Mouse (Mus musculus) small intestine, adult 2 months (tissue): Measurements from ENCODE around the gene Vps13d. TPM values are rescaled to one million over a fixed set of nuclear protein-coding genes. Genes with fewer than 3 reads are reported as not detected.

Source experiments
- H3K27ac ChIP-seq: fragments of 200-500 bp; 2 replicates; pipeline ENCODE4 v1.5.1; 2012; ENCODE audit warnings: low read depth, low read length, control low read depth, inconsistent platforms; ENCODE audit not compliant: insufficient read depth
- H3K27me3 ChIP-seq: fragments of 200-500 bp; 2 replicates; pipeline ENCODE4 v1.6.1; 2012; ENCODE audit warnings: mild to moderate bottlenecking, moderate library complexity, low read length, inconsistent platforms; ENCODE audit not compliant: control insufficient read depth, insufficient read depth
- H3K36me3 ChIP-seq: fragments of 200-500 bp; 2 replicates; pipeline ENCODE4 v1.6.1; 2012; ENCODE audit warnings: mild to moderate bottlenecking, low read length, control low read depth, inconsistent platforms; ENCODE audit not compliant: control insufficient read depth, insufficient read depth
- H3K4me1 ChIP-seq: fragments of 200-500 bp; 2 replicates; pipeline ENCODE4 v1.6.1; 2012; ENCODE audit warnings: low read length, inconsistent platforms, mixed read lengths; ENCODE audit not compliant: control insufficient read depth, insufficient read depth, insufficient read length
- H3K4me3 ChIP-seq: fragments of 200-500 bp; 2 replicates; pipeline ENCODE4 v1.5.1; 2012; ENCODE audit warnings: low read depth, mild to moderate bottlenecking, control low read depth, inconsistent platforms, low read length, moderate library complexity
- CTCF ChIP-seq: fragments of 200-500 bp; IDR thresholded peaks from 2 replicates; pipeline ENCODE4 v1.5.1; 2012; ENCODE audit warnings: low read depth, mild to moderate bottlenecking, control low read depth, inconsistent platforms, low read length, moderate library complexity, mixed read lengths; ENCODE audit not compliant: insufficient replicate concordance, insufficient read length; ENCODE audit errors: extremely low read depth
- POLR2A ChIP-seq: fragments of 200-500 bp; IDR thresholded peaks from 2 replicates; pipeline ENCODE4 v1.6.1; 2012; ENCODE audit warnings: low read depth, mild to moderate bottlenecking, control low read depth, inconsistent platforms, low read length, moderate library complexity
- WGBS: fragments of 180-500 bp; shearing (Covaris S2); methylation state at CpG from one replicate; pipeline ENCODE4 v1.1.7; 2018; 5-methylcytosine and 5-hydroxymethylcytosine counted together
- polyA plus RNA-seq: library from polyadenylated mRNA; depleted of rRNA; stranded (reverse); fragments of >200 nt; gene quantifications from 2 replicates; pipeline ENCODE4 v1.2.3, GENCODE M21; 2012

Gene Vps13d
- polyA plus RNA-seq, 1 experiment: 11.9 TPM

DNA sequence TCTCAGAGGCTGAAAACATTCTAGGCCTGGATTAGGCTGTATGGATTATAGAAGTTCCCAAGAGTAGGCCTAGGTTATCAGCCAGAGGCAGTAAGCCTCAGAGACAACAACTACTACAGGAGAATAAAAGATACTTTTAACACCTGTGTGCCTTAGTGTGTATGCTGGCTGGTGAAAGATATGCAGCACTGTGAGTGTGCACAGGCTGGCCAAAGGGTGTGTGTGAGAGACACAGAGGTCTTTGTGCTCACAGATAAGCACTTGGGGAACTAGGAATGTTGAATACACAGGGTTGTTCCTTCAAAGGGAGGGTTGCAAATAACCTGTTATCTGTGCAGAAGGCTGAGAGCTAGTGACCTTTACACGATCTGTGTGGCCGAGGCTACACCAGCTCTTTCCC, 115.5 kb downstream of the Vps13d start:
- H3K27me3 ChIP-seq: no peaks in the 10 kb centered on the region
- peaks cover 73% of the 10 kb centered on the region for H3K36me3 ChIP-seq
- peak overlapping the region; percentile 53 for H3K27ac ChIP-seq
- H3K4me1 ChIP-seq: no peaks in the 10 kb centered on the region; the same call in 1 of the 2 replicates
- TF ChIP-seq POLR2A (no peak), CTCF (no peak)
- H3K4me3 ChIP-seq: no peak overlapping the region
- WGBS: 27% methylated on average over 2 of the region's 2 CpGs

DNA sequence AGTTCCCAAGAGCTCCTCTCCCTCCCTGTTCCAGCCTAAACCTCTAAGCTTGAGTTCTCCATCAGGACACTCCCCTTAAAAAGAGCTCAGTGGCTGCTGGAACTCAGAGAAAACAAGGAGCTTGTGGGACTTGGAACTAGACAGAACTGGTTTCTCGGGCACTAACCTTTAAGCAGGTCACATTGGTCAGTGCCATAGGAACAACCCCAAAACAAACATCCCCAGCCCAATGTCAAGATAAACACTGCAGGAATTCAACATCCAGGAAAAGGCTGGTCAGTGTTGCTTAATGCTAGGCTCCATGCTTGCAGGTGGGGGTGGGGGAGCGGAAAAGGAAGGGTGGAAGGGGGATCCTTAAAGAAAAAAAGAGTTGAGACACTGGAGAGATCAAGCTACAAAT, 120.5 kb downstream of the Vps13d start:
- Histone ChIP-seq H3K4me1 (no peaks in the 10 kb centered on the region), H3K4me3 (no peak overlapping the region), H3K36me3 (peaks cover 74% of the 10 kb centered on the region), H3K27me3 (no peaks in the 10 kb centered on the region), H3K27ac (no peak overlapping the region)
- no peak for TF ChIP-seq CTCF
- TF ChIP-seq POLR2A: no peak
- WGBS: 60% methylated on average over 2 of the region's 2 CpGs

DNA sequence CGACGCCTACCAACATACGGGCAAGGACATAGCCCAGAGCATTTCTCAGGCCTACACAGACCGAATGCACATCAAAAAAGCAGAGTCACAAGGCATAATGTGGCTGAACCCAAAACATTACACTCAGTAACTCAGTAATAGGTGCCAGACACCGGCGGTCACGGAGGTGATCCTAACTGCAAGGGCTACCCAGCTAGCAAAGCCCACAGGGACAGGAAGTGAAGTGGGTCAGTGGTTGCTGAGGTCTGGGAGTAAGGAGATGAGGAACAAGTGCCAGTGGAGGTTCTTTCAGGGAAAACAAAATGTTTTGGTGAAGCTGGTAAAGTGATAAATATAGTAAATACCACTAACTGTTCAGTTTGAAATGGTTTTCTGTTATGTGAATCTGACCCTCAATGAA, 121.1 kb downstream of the Vps13d start:
- 92% methylated on average over 7 of the region's 7 CpGs for WGBS
- peaks cover 77% of the 10 kb centered on the region for H3K36me3 ChIP-seq
- no peak for TF ChIP-seq CTCF
- TF ChIP-seq POLR2A: no peak
- no peaks in the 10 kb centered on the region for H3K4me1 ChIP-seq
- H3K4me3 ChIP-seq: no peak overlapping the region
- no peak overlapping the region for H3K27ac ChIP-seq
- no peaks in the 10 kb centered on the region for H3K27me3 ChIP-seq

DNA sequence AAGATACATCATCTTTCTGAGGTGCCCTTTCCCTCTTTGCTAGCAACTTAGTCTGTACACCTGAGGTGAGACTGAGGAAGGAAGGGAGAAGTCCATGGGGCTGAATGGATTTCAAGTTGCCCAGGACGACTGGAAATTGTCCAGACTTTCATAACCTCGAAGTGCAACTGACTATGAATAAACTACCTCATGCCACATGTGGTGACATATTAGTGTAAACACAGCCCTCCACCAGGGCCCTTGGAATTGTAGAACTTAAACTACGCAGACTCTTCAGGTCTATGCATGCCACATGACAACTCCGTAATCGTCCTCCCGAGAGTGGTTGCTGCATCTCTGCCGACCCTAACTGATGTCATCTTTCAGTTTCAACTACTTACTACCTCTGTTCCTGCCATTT, 122.9 kb downstream of the Vps13d start:
- WGBS: 78% methylated on average over 7 of the region's 7 CpGs
- Histone ChIP-seq H3K27me3 (no peaks in the 10 kb centered on the region), H3K36me3 (peaks cover 70% of the 10 kb centered on the region), H3K4me1 (no peaks in the 10 kb centered on the region), H3K27ac (no peak overlapping the region), H3K4me3 (no peak overlapping the region)
- TF ChIP-seq POLR2A (no peak), CTCF (no peak)

DNA sequence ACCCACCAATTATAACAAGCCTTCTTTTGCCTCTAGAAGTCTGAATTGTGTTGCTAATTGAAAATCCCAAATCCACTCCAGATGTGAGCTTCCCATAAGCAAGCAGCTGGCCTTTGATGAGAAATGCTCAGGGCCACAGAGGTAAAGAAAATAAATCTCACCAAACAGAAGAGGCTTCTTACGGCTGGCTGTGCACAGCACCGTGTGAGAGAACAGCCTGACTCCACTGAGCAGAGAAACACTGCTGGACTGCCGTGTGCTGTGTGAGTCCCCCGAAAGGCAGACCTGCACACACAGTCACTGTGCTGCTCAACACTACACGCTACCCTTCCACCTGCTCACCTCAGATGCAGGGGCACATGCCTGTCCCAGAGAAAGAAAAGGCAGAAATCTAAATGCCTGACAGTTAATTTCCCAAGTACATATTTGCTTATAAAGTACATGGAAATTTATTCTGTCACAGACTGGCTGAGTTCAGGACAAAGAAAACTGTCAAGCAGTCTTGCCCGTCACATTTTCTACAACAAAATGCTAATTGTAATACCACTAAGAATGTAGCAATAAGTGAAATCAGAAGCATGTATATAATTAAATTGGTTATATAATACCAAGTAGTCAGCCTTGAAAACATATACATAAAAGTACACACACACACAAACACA, 127.7 kb downstream of the Vps13d start:
- TF ChIP-seq POLR2A (no peak), CTCF (no peak)
- peaks cover 71% of the 10 kb centered on the region for H3K36me3 ChIP-seq
- WGBS: 90% methylated on average over 6 of the region's 6 CpGs

DNA sequence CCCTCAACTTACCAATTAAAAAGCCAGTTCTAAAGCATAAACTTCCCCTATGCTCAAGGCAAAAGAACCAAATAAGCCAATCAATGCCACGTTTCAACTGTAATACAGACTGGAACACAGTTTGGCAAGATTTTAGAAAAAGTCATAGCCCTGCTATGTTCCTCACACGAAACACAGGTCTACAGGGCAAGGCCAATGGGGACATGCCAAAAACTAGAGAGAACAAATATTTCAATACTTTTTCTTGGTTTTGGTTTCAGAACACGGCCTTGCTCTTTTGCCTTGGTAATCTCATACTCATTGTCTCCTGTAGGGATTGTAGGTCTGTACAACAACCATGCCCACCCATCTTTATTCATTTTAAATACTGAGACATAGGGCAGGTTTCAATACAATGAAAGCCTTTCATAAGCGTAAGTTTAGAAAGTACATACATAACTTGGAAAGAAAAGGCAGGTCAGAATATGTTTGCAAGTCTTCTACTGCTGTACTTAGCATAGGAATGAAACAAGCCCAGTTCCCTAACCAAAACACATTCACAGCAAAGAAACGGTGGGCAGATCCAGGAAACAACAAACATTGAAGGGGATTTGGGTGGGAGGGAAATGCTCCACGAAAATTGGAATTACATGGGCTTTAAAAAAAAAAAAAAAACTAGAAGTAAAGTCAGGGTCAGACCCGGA, 128.3 kb downstream of the Vps13d start:
- Histone ChIP-seq H3K27ac (no peak overlapping the region), H3K4me3 (no peak overlapping the region), H3K36me3 (peaks cover 71% of the 10 kb centered on the region), H3K27me3 (no peaks in the 10 kb centered on the region), H3K4me1 (no peaks in the 10 kb centered on the region)
- TF ChIP-seq CTCF (no peak), POLR2A (no peak)
- 85% methylated on average over 7 of the region's 7 CpGs for WGBS

More for the DNA sequence above, 127.7 kb downstream of the Vps13d start:
- Histone ChIP-seq H3K27ac (no peak overlapping the region), H3K4me3 (no peak overlapping the region), H3K27me3 (no peaks in the 10 kb centered on the region), H3K4me1 (no peaks in the 10 kb centered on the region)

DNA sequence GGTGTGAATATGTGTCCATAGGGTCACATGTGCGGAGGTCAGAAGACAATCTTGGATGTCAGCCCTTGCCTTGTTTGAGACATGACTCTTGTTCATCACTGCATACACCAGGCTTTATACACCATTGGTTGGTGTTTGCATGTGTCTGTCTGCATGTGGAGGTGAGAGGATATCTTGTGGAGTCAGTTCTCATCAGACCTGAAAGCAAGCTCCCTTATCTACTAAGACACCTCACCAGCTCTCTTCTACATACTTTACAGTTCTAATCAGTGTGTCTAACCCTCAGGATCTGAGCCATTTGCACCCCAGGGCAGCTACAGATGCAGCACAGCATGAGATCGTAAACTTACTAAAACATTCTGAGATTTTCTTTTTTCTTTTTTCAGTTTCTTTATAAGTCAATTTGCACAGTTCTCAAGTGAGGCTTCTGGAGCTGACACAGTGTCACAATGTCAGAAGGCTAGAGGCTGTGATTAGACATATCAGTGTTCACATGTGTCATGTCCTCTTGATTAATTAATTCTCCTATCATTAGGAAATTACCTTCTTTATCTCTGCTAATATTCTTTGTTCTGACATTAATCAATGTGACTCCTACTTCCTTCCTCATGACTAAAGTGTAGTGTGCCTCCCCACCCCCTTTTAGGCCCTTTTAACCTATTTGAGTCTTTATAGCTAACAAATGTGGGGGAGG, 135.9 kb downstream of the Vps13d start:
- WGBS: 92% methylated on average over 2 of the region's 2 CpGs

More for the DNA sequence above, 135.9 kb downstream of the Vps13d start:
- H3K27me3 ChIP-seq: no peaks in the 10 kb centered on the region
- TF ChIP-seq CTCF: no peak
- H3K4me1 ChIP-seq: peaks cover 21% of the 10 kb centered on the region; the same call in 1 of the 2 replicates
- H3K27ac ChIP-seq: no peak overlapping the region
- no peak overlapping the region for H3K4me3 ChIP-seq
- peaks cover 72% of the 10 kb centered on the region for H3K36me3 ChIP-seq
